Mouse (Mus musculus) urinary bladder, adult 2 months (tissue): ENCODE measurements around the gene Antxr1. TPM values are rescaled to one million over a fixed set of nuclear protein-coding genes. Genes with fewer than 3 reads are reported as not detected.

Experiments
- DNase-seq: peaks from one replicate; pipeline ENCODE4 v3.0.0; 2022; ENCODE audit warnings: low spot score
- polyA plus RNA-seq: library from polyadenylated mRNA; depleted of rRNA; stranded (reverse); fragments of >200 nt; gene quantifications from 2 replicates; pipeline ENCODE4 v1.2.3, GENCODE M21; 2012; rRNA removed

Gene Antxr1
- 28.5 and 45.1 TPM in 2 replicates for polyA plus RNA-seq

DNA sequence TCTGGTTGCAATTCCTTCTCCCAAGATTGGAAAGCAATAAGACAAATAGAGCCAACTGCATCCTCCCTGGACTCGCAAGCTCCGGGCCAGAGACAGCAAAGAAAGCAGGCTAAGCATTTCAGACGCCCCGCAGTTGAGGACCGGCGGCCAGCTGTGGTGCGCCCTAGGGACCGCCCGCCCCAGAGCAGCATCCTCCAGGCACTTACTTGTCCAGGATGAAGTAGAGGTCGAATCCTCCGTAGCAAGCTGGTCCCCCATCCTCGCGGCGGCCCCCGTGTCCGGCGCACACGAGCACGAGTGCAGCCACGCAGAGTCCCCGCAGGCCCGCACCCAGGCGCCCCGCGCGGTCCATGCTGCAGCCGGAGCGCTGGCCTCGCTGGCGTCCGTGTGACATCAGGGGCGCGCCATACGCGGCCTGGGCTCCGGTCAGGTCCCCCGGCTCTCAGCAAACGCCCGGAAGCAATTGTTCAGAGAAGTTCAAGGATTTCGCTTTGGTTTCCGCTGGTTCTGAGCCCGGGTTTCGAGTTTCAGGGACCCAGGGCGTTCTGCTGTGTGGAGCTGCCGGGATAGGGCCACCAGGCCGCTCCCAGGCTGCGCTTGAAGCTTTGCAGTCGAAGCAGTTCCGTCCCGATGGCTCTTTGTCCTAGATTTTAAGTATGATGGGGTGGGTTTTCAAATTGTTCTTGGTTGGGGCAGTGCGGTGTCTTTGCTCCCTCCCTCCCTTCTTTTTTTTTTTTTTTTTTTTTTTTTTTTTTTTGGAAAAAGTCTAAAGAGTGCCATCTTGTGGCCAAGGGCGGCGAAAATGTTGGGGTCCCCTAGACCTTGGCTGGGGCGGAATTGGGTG lies at the start of gene Antxr1:
Antxr1 (minus strand) TSS at position 731 of the 844 bp plus-strand sequence.
- peak; percentile 56 for DNase-seq

DNA sequence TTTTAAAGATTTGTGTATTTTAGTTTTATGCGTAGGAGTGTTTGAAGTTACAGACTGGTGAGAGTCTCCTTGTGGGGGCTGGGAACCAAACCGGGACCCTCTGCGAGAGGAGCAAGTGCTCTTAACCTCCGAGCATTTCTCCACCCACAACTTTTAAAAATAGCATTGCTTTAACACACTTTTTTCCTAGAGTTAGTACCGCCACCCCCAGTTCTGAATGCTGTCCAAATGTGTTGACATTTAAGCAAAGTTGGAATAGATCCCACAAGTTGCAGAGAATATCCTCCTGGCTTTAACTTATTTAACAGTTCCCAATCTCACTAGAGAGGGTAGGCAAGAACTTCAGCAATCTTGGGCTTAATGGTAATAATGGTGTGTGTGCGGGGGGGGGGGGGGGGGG lies 49.1 kb upstream of the Antxr1 start:
- no peak for DNase-seq

DNA sequence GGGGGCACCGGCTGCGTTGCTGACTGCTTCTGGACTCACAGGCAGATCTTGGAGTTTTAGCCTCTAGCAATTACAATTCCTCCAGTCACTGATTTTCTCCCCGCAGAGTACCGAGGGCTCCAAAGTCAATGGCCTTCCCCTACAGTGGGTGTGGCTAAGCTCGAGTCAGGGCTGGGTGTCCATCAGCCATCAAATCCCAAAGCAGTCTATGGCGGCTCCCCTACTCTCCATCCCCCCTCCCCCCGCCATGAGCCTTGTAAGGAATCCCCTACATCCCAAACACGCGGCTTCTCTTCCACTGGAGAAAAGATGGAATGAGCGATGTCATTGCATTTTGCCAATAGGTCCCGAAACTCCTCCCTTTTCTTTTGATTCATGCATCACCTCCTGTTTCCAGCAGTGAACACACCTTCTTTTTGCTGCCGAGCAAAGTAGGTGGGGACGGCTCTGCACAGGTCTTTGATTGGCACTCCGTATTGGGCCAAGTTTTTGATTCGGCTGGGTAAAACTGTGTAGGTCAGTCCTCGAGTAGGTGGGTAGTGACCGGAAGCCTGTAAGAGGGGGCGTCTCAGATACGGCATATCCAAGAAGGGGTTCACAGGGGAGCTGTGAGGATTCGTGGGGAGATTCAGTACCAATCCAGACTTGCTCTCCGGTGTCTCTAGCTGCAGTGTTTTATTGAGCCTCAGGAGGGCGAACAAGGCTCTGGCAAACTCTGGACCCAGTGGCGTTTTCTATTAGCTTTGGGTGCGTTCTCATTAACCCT lies 48.5 kb upstream of the Antxr1 start:
- no peak for DNase-seq

DNA sequence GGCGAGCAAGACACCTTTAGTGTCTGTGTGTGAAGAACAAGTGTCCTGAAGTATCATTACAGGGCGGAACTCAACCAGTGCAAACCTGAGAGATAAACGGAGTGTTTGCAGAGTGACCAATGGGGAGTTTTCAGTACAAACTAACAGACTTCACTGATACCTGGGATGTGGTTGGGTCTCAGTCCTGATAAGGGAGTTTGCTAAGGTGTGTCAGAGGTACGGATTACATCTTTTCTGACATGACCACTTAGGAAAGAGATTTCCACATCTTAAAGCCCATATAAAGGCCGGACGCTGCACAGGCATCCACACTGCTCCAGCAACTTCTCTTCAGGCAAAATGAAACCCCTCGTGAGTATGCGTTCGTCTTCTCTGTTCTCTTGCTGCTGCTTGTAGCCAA lies 37.4 kb upstream of the Antxr1 start, which contains the start of gene Gkn2:
Gkn2 (plus strand) TSS at position 301 of the 400 bp plus-strand sequence.
- no peak for DNase-seq

DNA sequence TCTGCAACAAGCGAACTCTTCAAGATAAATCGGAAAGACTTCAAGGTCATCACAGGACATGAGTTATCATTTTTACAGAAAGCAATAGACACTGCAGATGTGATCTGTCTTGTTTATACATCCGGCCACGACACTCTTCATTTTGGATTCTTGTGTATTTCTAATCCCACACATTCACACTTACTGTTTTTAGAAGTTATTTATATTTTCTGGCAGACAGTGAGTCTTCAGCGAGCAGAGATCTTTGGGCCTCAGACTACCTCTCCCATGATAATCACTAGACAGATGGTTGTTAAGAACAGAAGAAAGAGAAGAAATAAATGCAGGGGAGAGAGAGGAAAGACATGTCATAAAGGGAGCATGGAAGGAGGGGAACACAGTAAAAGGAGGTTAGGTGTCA lies 33.6 kb upstream of the Antxr1 start:
- DNase-seq: no peak

DNA sequence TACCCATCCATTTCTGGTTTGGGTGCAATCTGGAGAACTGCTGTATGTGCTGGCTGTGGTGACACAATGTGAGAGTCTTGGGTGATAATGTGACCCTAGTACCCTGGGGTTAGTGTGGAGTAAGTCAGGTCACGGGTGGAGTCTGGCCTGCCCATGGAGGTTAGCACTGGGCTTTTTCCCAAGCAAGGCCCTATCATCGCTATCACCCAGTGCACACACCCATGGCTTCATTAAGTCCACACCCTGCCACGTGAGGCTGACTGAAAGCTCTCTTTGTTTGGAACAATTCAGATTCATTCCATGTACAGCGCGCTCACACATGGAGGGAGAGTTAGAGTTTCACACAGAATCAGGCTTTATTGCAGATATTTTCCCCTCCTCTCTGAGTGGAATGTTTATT lies 18.8 kb upstream of the Antxr1 start:
- DNase-seq: no peak

DNA sequence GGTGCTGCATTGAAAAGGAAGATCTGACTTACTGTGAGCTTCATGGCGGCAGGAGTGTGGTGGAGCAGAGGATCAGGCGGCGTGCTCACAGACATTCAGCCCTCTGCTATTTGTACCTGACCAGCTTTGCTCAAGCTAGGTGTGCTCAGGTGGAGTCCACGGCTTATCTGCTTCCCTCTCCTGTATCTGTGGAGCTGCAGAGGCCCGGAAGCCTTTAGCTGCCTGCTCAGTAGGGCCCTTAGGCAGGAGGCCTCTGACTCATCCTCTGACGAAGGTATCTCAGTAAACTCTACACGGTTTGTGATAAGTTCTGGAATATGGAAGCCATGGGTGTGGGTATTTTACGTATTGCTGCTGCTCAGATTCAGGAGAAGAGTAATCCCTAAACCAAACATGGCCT lies 15.2 kb upstream of the Antxr1 start, which contains the start of gene Gkn1:
Gkn1 (minus strand) TSS at position 114 of the 400 bp plus-strand sequence.
- DNase-seq: no peak

DNA sequence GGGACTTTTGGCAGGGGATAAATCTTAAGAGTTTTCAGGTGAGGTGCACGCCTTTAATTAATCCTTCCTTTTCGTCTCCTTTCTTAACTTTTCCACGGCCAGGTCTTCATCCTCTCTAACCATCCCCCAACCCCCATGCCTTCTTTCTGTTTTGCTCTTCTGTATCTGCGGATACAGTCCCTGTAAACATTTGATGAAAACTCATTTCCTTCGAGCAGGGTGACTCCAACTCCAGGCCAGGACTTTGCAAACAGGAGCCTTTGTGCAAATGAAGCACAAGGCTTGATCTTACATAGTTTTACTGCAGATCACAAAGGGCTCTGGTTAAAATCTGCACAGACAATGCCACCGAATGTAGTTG lies 294 bp upstream of the Antxr1 start:
- DNase-seq: no peak

DNA sequence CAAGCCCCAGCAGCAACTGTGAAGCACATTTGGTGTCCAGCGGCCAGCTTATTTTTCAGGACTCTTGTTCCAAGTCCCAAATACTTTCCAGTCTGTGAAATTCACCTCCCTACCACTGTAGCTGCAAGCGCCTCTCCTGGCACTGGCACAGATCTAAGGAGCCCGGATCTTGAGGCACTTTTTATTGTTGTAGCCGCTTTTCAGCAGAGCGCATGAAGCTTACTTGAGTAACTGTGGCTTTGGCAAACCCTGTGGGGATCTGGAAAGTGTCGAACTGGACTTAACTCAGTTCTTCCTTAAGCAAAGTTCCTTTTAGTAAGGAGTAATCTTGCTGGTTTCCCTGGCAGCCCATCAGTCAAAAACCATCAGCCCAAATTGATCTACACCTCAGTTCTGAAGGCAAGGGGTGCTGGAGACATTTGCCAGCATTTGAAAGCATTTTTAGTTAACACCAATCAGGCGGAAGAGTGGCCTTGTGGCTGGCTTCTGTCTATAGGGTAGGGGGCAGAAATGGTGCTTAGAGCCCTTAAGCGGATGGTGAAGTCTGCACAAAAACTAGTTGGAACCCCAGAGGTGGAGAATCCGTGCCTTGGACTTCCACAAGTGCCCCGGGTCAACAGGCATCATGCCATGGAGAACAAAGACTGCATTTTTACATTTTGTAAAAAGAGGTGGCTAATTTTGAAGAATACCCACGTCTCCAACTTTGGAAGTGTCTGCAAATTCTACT lies 1.1 kb downstream of the Antxr1 start:
- DNase-seq: no peak

DNA sequence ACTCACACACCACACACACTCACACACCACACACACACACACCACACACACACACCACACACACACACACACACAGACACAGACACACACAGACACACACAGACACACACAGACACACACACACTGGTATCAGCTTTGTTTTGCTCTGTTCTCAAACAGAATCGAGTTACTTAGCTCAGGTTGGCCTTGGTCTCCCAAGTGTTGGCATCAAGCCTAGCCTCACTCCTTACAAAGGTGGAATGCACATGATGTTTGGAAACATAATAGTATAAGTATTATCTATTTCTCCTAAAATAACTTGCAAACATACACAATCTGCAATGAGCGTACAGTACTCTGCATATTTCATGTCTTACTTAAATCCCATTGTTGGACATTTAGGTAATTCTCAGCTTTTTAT lies 3.2 kb downstream of the Antxr1 start:
- no peak for DNase-seq

DNA sequence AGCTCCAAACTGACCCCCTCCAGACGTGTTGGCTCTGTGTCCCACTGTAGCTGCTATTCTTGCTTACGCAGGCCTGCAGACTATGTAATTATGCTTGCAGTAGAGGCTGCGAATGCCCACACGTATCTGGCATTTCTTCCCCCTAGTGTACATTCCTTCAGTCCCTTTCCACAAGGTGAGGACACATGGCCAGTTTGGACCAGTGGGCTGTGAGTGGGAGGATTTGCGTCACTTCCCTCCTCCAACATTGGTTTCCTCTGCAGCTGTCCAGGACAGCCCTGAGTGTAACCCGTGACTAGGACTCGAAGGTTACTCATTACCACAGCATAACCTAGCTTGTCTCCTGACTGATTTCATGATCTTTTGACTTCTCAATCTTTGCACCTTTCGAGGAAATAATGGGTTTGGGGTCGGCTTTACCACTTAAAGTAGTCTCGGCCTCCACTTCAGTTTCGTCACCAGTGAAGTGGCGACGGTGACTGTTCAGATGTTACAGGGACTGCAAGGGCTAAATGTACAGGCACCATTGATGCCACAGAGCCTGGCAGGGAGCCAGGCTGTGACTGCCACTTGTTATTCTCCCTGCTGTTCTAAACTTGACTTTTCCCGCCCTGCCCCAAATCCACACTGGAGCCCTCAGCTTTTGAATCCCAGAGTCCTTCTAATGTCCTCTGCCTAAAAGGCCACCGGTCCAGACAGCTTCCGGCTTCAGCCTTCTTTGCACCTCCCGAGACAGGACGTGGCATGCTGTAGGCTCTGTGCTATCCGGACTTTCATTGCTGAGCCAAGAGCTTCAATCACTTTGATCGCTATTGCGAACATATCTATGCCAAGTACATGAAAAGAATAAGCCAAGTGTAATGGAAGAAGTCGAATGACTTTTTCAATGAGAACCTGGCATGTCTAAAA lies 7.1 kb downstream of the Antxr1 start:
- DNase-seq: no peak

DNA sequence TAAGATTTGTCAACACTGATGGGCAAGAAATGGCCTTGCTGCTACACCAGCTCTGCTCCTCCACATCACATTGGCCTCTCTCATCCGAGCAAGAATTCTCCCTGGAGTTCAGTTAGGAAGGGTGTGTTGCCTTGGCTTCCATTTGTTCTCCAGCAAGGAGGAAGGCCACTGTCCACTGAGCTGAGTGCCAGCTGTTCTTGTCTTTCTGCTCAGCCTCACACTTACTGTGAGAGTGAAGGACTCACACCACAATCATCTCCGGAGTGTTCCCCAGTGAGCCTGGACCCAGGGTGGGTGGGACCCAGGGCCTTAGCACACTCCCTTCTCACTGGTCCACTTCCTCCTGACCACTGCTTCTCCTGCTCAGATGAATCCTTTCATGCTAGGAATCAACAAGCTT lies 8.7 kb downstream of the Antxr1 start:
- no peak for DNase-seq

DNA sequence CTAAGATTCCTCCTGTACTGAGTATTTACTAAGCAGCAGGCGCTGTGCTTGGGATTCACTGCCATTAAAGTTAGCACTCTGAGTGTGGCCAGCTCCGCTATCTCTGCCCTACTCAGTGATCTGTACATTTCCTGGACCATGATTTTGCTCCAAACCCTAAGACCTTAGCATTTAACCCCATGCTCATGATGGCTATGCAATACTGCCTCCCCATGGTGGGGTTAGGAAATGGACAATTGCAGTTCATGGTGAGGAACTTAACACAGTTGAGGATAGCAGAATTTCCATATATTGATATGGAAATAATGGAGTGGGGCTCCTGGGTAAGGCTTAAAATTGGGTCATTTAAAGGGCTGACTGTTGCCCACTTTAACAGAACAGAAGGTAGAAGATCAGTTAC lies 12.2 kb downstream of the Antxr1 start:
- no peak for DNase-seq

DNA sequence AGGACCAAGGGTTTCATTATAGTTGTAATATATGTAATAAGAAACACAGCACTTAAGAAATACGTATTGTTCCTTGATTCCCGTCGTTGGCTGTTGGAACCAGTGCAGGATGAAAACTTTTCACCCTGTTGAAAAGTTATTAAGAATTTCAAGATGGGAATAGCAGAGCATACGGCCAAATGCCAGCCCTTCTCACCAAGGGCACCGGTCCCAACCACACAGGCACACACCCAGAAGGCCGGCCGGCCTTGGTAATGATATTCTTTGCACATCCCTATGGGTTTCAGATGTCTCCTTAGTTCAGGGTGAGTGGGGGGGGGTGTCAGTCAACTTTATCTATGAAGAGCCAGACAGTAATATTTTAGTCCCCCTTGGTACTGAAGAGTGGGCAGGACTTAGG lies 17.0 kb downstream of the Antxr1 start:
- no peak for DNase-seq

DNA sequence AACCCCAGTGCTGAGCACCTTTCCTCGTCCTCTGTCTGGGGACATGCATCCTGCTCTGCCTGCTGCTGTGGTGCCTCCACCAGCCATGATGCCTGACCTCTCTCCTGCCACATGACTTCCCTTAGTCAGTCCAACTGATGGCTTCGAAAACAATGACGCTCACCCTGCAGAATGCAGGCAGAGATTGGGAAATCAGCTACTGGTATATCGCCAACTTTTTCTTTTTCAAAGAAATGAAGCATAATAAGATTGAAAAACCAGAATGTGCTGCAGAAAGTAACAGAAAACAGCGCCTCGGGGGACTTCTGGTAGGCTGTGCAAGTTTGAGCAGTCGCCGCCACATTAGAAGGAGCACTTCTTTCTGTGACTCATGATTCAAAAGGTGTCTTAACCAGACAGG lies 18.7 kb downstream of the Antxr1 start:
- no peak for DNase-seq

DNA sequence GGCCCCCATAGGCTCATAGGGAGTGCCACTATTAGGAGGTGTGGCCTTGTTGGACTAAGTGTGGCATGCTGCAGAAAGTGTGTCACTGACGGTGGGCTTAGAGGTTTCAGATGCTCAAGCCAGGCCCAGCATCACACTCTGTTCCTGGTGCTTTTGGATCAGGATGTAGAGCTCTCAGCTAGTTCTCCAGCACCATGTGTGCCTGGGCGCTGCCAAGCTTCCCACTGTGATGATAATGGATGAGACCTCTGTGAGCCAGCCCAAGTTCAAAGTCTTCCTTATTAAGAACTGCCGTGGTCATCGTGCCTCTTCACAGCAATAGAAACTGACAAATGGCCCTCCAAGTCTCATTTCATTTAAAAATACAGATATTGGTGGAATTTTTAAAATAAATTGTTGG lies 22.9 kb downstream of the Antxr1 start:
- no peak for DNase-seq

DNA sequence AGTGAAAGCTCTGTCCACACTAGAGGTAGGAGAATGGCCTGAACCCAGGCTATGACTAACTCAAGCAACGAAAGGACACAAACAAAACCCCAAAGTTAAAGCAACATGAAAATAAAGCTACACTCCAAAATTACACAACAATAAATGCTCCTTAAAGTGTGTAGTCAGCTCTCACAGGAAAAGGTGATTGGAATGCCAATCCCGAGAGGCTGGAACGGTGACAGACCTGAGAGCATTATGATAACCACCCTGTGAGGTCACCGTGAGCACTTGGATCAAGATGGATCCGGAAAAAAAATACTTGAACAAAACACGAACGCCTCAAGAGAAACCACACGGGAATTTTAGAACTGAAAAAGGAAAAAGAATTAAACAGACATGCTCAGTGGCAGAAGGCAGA lies 31.1 kb downstream of the Antxr1 start:
- no peak for DNase-seq

DNA sequence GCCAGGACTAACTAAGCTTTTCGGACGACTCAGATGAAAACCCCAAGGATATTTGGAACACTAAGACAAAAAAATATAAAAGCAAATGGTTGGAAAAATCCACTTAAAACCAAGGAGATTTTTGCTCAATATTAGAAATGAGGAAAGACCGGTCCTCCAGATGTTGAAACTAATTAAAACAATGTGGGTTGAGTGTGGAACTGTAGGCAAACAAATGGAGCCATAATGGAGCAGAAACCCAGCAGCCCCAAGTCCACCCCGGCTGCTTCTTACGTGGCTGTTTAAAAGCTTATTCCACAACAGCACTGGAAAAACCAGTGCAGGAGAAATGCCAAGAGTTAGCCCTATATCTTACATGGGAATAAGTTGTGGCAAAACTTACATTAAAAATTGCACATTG lies 32.9 kb downstream of the Antxr1 start:
- no peak for DNase-seq

DNA sequence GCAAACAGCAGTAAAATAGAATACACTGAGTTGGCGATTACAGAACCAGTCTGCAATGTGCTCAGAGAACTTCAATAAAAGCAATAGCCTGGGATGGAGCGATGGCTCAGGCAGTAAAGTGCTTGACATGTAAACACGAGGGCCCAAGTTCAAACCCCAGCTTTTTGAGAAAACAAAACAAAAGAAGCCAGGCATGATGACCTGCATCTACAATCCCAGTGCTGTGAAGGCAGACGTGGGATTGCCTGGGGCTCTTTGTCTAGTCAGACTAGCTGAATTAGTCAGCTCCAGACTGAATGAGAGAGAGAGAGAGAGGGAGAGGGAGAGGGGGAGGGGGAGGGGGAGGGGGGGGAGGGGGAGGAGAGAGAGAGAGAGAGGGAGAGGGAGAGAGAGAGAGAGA lies 33.6 kb downstream of the Antxr1 start:
- no peak for DNase-seq

DNA sequence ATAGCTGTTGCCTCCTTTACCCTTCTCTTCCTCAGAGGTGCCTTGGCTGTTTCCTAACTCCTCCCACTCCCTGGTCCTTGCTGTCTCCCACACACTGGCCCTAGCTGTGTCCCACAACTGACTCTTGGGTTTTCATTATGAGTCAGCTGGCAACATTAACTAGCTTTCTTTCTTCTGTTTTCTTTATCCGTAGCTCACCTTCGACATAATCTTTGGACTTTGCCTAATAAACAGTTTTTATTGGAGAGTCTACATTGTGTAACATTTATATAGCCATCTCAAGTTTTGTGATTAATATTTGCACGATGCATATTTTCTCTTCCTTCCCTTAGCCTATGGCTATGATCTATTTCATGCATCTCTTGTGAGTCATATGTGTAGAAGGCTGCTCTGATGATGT lies 40.7 kb downstream of the Antxr1 start:
- no peak for DNase-seq
